Mouse (Mus musculus) heart, embryonic 11.5 days (tissue): ENCODE data around the gene Ech1. TPM values are rescaled to one million over a fixed set of nuclear protein-coding genes. Genes with fewer than 3 reads are reported as not detected.
A peak's percentile ranks its signal among the peaks of the same experiment; 100 is the strongest.
"Not testable (repeated sequence)": the region's sequence is repeated elsewhere in the genome, so short reads cannot be mapped to it uniquely, and the experiment has no call there.

Experiments
- ATAC-seq: fragments of 200-750 bp; cut with Nextera tagmentation; replicated peaks from 2 replicates; pipeline ENCODE4 v1.8.0; 2017; ENCODE audit warnings: moderate library complexity; ENCODE audit not compliant: insufficient number of reproducible peaks, low FRiP score, low TSS enrichment
- H3K27ac ChIP-seq: fragments of 300-500 bp; sonication (generic); 2 replicates; pipeline ENCODE4 v1.5.1; 2014; ENCODE audit warnings: mild to moderate bottlenecking, low read depth, low read length
- H3K27me3 ChIP-seq: fragments of 300-500 bp; sonication (generic); 2 replicates; pipeline ENCODE4 v1.6.1; 2014; ENCODE audit warnings: mild to moderate bottlenecking, low read length, mixed read lengths; ENCODE audit not compliant: control insufficient read depth, insufficient read depth
- H3K36me3 ChIP-seq: fragments of 300-500 bp; sonication (generic); 2 replicates; pipeline ENCODE4 v1.6.1; 2014; ENCODE audit warnings: mild to moderate bottlenecking, low read length, moderate library complexity, mixed read lengths; ENCODE audit not compliant: control insufficient read depth, insufficient read depth
- H3K4me1 ChIP-seq: fragments of 300-500 bp; sonication (generic); 2 replicates; pipeline ENCODE4 v1.6.1; 2014; ENCODE audit warnings: low read length; ENCODE audit not compliant: control insufficient read depth, insufficient read depth
- H3K4me2 ChIP-seq: fragments of 300-500 bp; sonication (generic); 2 replicates; pipeline ENCODE4 v1.6.1; 2014; ENCODE audit warnings: mild to moderate bottlenecking, moderate library complexity
- H3K4me3 ChIP-seq: fragments of 300-500 bp; sonication (generic); 2 replicates; pipeline ENCODE4 v1.5.1; 2014; ENCODE audit warnings: low read depth, low read length
- H3K9ac ChIP-seq: fragments of 300-500 bp; sonication (generic); 2 replicates; pipeline ENCODE4 v1.6.1; 2014; ENCODE audit warnings: mild to moderate bottlenecking, low read depth, low read length, moderate library complexity
- H3K9me3 ChIP-seq: fragments of 300-500 bp; sonication (generic); replicated peaks from 2 replicates; pipeline ENCODE4 v1.6.1; 2016; ENCODE audit warnings: low read length; ENCODE audit not compliant: control insufficient read depth
- WGBS: fragments of 180-500 bp; shearing (Covaris S2); extraction: QIAGEN DNeasy Blood & Tissue Kit; methylation state at CpG from one replicate; pipeline ENCODE4 v1.1.7; 2014; ENCODE audit not compliant: insufficient replicate concordance; 5-methylcytosine and 5-hydroxymethylcytosine counted together
- polyA plus RNA-seq: library from polyadenylated mRNA; unstranded; fragments of >200 nt; fragmentation: Nextera tagmentation; extraction: Ambion mirVana; gene quantifications from 2 replicates; pipeline ENCODE4 v1.2.1, GENCODE M21; 2014

Gene Ech1
- polyA plus RNA-seq, 1 experiment from 2014 or later, result 139 TPM

DNA sequence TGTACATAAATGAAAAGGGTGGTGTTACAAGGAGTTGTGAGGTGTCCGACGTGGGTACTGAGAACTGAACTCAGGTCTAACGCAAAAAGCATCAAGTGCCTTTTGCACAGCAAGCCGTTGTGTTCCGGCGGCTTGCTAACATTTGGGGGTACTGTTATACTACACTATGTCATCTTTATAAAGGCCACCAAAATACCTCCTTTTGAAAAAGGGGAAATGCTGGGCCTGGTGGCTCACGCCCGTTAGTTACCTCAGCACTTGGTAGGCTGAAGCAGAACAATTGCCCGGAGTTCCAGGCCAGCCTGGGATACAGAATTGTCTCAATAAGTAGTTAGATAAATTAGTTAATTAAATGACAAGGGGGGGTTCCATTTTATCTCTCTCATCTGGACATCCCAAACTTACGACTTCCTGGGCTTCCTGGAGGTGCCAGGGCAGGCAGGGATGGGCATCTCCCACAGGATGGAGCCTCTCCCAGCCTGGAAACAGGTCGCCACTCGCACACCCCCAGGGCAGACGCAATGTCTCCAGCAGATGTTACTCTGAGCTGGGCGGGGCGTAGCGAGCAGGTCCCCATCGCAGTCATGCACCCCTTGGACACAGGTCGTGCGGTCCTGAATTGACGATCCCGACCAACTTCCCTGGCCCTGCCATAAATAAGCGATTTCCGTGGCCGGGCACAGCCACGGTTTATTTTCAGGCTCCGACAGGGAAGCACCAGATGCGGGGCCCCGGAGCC is 41.9 kb downstream of the Ech1 start:
- ATAC-seq, result no peak
- H3K27ac ChIP-seq, result no peak overlapping the region
- H3K4me2 ChIP-seq, result no peak overlapping the region; the same call in 1 of the 2 replicates
- 87% methylated on average over 28 of the region's 28 CpGs for WGBS
- no peak overlapping the region for H3K4me3 ChIP-seq
- H3K9me3 ChIP-seq, result no peaks in the 10 kb centered on the region
- H3K27me3 ChIP-seq, result peaks cover 3% of the 10 kb centered on the region; the same call in 1 of the 2 replicates
- H3K36me3 ChIP-seq, result no peaks in the 10 kb centered on the region
- peaks cover 7% of the 10 kb centered on the region for H3K4me1 ChIP-seq
- H3K9ac ChIP-seq, result no peak overlapping the region

DNA sequence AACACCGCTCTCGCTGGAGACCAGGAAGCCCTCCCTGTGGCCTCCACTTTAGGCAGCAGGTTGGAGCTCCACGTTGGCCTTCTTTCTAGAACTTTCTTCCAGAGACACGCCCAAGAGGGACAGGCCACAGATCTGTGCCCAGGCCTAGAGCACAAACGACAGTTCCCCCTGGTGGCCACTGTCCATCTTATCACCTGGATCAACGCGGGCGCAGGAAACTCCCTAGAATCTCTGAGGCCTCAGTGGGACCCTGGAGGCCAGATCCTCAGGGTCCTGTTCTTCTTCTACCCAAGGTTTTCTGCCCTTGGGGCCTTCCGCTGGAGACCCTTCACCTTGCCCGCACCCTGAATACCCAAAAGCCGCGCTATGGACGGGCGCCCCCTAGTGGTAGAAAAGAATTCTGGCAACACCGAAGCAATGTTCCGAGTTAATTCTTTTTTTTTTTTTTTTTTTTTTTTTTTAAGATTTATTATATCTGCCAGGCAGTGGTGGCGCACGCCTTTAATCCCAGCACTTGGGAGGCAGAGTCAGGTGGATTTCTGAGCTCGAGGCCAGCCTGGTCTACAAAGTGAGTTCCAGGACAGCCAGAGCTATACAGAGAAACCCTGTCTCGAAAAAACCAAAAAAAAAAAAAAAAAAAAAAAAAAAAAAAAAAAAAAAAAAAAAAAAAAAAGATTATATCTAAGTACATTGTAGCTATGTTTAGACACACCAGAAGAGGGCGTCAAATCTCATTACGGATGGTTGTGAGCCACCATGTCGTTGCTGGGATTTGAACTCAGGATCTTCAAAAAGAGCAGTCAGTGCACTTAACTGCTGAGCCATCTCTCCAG is 42.7 kb downstream of the Ech1 start:
- not testable (repeated sequence) for H3K9ac ChIP-seq, H3K36me3 ChIP-seq, H3K9me3 ChIP-seq, H3K27ac ChIP-seq, H3K27me3 ChIP-seq, H3K4me3 ChIP-seq, H3K4me1 ChIP-seq
- ATAC-seq, result peak; percentile 36
- 22% methylated on average over 23 of the region's 23 CpGs for WGBS
- H3K4me2 ChIP-seq, result peak overlapping the region; percentile 54

GRCm38 (mm10) chr7:28870901-28871664 is 46.1 kb downstream of the Ech1 start:
- Histone ChIP-seq H3K9ac (no peak overlapping the region), H3K27me3 (peaks cover 5% of the 10 kb centered on the region; the same call in 1 of the 2 replicates), H3K4me3 (no peak overlapping the region), H3K4me1 (0 out of 2 replicates have a peak, but pooled peaks cover 2% of the 10 kb centered on the region), H3K36me3 (no peaks in the 10 kb centered on the region), H3K27ac (no peak overlapping the region), H3K9me3 (no peaks in the 10 kb centered on the region), H3K4me2 (no peak overlapping the region)
- WGBS, result 83% methylated on average over 24 of the region's 24 CpGs
- ATAC-seq, result no peak

DNA sequence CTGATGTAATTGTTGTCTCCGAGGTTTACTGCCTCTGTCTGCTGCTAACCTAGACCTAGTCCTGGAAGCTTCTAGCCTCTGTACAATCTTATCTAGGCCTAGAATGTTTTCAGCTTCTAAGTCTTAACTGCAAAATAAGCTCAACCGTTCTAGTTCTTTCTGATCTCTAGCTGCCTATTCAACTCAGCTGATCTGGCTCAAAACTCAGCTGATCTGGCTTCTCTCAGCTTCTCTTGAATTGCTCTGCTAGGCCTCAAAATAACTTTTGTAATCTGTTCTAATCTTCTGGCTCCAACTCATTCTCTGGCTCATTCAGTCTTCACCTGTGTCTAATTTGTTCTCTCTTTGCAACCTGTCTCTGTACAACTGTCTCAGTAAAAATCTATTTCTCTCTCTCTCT is 49.5 kb downstream of the Ech1 start:
- Histone ChIP-seq H3K9ac (no peak overlapping the region), H3K27me3 (peaks cover 5% of the 10 kb centered on the region; the same call in 1 of the 2 replicates)
- ATAC-seq, result no peak

GRCm38 (mm10) chr7:28876099-28876498 is 51.1 kb downstream of the Ech1 start:
- Histone ChIP-seq H3K4me3 (no peak overlapping the region), H3K9me3 (no peaks in the 10 kb centered on the region), H3K27me3 (peaks cover 5% of the 10 kb centered on the region; the same call in 1 of the 2 replicates), H3K27ac (no peak overlapping the region), H3K9ac (no peak overlapping the region), H3K4me2 (no peak overlapping the region), H3K4me1 (0 out of 2 replicates have a peak, but pooled peaks cover 3% of the 10 kb centered on the region), H3K36me3 (no peaks in the 10 kb centered on the region)
- no peak for ATAC-seq
- 76% methylated on average over 4 of the region's 4 CpGs for WGBS

More for the DNA sequence above, 49.5 kb downstream of the Ech1 start:
- no peaks in the 10 kb centered on the region for H3K36me3 ChIP-seq
- H3K9me3 ChIP-seq, result no peaks in the 10 kb centered on the region
- H3K4me1 ChIP-seq, result 0 out of 2 replicates have a peak, but pooled peaks cover 3% of the 10 kb centered on the region
- no peak overlapping the region for H3K4me2 ChIP-seq
- WGBS, result 61% methylated on average over 2 of the region's 2 CpGs
- no peak overlapping the region for H3K4me3 ChIP-seq
- H3K27ac ChIP-seq, result no peak overlapping the region

GRCm38 (mm10) chr7:28877155-28877554 is 52.1 kb downstream of the Ech1 start:
- peak overlapping the region; percentile 17 for H3K27ac ChIP-seq
- H3K9me3 ChIP-seq, result no peaks in the 10 kb centered on the region
- H3K9ac ChIP-seq, result no peak overlapping the region
- H3K4me1 ChIP-seq, result 0 out of 2 replicates have a peak, but pooled peaks cover 3% of the 10 kb centered on the region
- peak; percentile 79 for ATAC-seq
- peaks cover 5% of the 10 kb centered on the region; the same call in 1 of the 2 replicates for H3K27me3 ChIP-seq
- H3K4me2 ChIP-seq, result no peak overlapping the region
- no peaks in the 10 kb centered on the region for H3K36me3 ChIP-seq
- no peak overlapping the region for H3K4me3 ChIP-seq
- WGBS, result 69% methylated on average over 7 of the region's 7 CpGs

- H3K27me3 ChIP-seq, result peaks cover 3% of the 10 kb centered on the region; the same call in 1 of the 2 replicates
- H3K27ac ChIP-seq, result peak overlapping the region; percentile 17; the same call in 1 of the 2 replicates
- no peaks in the 10 kb centered on the region for H3K9me3 ChIP-seq
- 0 out of 2 replicates have a peak, but pooled peaks cover 3% of the 10 kb centered on the region for H3K4me1 ChIP-seq
- H3K4me3 ChIP-seq, result no peak overlapping the region
- no peak overlapping the region for H3K4me2 ChIP-seq
- ATAC-seq, result no peak
- no peak overlapping the region for H3K9ac ChIP-seq
- no peaks in the 10 kb centered on the region for H3K36me3 ChIP-seq
- WGBS, result 82% methylated on average over 4 of the region's 4 CpGs
These were observed 52.8 kb downstream of the Ech1 start for GRCm38 (mm10) chr7:28877856-28878255.

- Histone ChIP-seq H3K27me3 (no peaks in the 10 kb centered on the region), H3K27ac (no peak overlapping the region), H3K36me3 (no peaks in the 10 kb centered on the region), H3K4me1 (0 out of 2 replicates have a peak, but pooled peaks cover 3% of the 10 kb centered on the region), H3K9ac (no peak overlapping the region), H3K4me3 (no peak overlapping the region), H3K4me2 (no peak overlapping the region), H3K9me3 (no peaks in the 10 kb centered on the region)
- WGBS, result 63% methylated on average over 7 of the region's 7 CpGs
- ATAC-seq, result no peak
These were observed 54.6 kb downstream of the Ech1 start for GRCm38 (mm10) chr7:28879606-28880005.
